Mouse (Mus musculus) adrenal gland, adult 2 months (tissue): ENCODE measurements around the gene Lrrc55. TPM values are rescaled to one million over a fixed set of nuclear protein-coding genes. Genes with fewer than 3 reads are reported as not detected.
A peak's percentile ranks its signal among the peaks of the same experiment; 100 is the strongest.

ENCODE experiments used
- DNase-seq: peaks from one replicate; pipeline ENCODE4 v3.0.0; 2021
- polyA plus RNA-seq: library from polyadenylated mRNA; depleted of rRNA; stranded (reverse); fragments of >200 nt; gene quantifications from 2 replicates; pipeline ENCODE4 v1.2.3, GENCODE M21; 2012; rRNA removed
- total RNA-seq, 2 experiments: library from RNA; stranded (reverse); gene quantifications; 2 replicates each; pipeline ENCODE4 v1.2.3; 2021

The Lrrc55 gene
- total and polyA plus RNA-seq, 3 experiments = 14.3 to 18.2 (median 17.0) TPM

DNA sequence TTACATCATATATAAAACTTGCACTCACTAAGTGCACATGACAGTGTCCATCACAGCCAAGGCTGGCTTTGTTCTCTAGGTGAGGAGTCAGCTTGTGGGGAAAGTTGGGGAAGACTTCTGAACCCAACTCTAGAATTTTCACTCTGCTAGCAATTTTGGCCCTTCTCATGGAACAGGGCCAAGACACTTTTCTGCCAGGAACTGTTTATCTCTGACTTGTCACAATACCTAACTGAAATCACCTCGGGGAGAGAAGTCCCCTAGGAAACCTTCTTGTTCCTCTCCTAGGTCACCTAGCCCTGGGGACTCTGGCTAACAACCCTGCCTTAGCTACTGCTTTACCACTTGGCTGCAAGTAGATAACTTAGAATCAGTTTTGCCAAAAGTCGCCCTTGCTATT, 64.8 kb downstream of the Lrrc55 start:
- DNase-seq = no peak

DNA sequence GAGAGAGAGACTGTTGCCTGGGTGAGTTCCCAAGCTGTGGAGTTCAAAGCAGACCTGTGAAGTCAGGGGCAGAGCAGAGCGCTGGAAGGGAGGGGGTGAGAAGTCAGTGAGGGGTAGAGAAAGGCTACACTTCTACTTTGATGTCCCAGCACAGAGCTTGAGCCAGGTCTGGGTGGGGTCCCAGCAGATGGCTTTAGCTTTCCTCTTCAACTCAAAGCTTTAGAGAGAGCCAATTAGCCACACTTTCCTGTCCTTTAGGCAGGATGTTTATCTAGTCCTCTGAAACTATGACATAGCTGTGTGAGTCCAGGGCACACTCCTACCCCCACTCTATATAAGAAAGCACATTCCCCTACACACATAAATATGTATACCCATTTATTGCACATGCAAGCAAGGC, 65.3 kb downstream of the Lrrc55 start:
- DNase-seq = no peak

DNA sequence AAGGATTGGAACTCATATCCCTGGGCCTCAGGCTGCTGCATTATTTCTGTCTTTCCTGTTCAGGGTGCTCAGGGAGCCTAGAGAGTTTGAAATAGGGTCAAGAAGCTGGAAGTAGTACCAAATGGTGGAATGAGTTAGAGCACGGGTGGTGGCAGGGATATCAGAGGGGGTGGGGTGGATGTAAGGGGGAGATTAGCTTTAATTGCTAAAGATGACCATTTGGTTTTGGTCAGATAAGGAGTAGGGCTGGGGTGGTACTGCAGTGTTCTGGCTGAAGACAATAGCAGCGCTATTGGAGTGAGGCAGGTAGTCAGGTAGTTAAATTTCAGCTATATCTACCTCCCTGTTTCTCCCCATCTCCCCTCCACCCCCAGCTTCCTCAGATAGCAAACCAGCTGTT, 65.8 kb downstream of the Lrrc55 start:
- DNase-seq = no peak

DNA sequence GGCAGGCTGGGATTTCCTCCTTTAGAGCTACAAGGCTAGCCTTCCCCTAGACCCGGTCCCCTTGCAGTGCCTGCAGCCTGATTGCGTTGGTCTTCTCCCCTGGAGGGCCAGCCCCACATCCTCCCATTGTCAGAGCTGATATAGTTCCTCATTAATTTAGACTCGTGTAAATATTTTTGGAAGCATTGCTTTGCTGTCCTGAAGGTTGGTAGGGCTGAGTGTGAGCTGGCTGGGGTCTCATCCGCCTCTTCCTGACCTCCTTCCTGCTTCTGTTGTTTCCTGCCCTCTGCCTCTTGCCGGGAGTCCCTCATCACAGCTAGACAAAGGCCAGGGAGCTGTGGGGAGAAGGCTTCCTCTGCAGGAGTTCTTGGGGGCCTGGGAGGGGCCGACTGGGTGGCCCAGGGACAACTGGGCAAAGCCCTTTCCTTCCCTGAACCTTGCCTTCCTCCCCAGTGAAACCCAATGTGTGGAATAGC, 67.5 kb downstream of the Lrrc55 start:
- peak; percentile 33 for DNase-seq

DNA sequence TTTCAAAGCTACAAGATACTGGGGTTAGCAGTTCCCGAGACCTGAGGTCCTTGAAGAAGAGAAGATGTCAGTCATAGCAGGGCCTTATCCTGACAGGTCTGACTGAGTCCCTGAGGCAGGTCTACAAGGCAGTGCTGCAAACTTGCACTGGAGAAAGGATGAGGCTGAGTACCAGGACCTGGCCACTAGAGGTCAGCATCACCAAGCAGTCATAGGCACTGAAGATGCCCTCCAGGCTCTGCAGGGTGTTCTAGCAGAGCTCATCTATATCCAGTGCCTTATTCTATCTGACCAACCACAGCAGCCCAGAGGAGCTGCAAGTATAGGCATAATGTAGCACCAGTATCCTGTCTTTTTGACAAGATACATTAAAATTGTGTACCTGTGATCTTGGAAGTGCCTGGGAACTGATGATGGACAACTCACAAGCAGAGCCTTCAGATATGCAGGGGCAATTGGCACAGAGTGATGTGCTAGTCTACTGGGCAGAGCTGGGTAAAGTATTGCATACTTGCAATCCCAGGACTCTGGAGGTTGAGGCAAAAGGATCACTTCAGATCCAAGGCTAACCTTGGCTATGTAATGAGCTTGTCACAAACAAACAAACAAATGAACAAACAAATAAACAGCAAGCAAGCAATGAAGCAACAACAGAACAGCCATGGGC, 73.0 kb downstream of the Lrrc55 start:
- peak; percentile 81 for DNase-seq

DNA sequence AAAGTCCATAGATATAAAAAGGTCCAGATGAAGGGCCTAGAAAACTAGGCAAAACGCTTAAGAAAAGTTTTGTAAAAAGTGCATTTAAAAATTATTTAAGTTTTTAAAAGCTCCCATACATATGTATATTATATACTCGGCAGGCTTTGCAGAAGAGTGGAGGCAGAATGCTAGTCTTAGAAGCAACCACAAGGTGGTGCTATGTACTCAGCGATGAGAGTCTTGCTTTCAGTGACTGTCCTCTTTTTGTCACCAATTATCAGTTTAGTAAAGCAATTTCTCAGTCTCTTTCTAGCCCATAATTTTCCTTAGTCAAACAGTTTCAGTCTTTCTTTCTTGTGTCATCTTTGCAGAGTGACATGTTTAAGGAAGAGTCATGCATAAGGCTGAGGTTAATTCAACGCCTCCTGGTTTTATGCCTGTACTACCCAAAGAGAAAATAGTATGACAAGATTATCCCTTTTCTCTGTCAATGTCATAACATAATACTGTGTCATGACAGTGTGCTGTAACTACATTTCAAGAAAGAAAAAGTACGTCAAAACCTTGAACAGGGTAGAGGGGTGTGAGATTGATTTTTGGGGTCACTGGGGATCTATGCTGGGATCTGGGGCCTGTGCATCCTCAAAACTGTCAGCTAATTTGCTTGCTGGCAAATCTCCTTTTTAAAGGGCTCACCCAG, 73.7 kb downstream of the Lrrc55 start:
- peak; percentile 51 for DNase-seq

Other genes starting within 250 kb of the Lrrc55 start
- gene Prg2, start 216.7 kb downstream of the Lrrc55 start, total RNA-seq = not detected
- not detected in 2 replicates for gene Prg2, start 216.7 kb downstream of the Lrrc55 start, polyA plus RNA-seq
- not detected for gene Prg3, start 209.0 kb downstream of the Lrrc55 start, total RNA-seq
- not detected in 2 replicates for gene Prg3, start 209.0 kb downstream of the Lrrc55 start, polyA plus RNA-seq
- 100 to 1,000 TPM; 105 to 125 TPM for gene Ssrp1, start 160.0 kb downstream of the Lrrc55 start, total RNA-seq
- gene Ssrp1, start 160.0 kb downstream of the Lrrc55 start, polyA plus RNA-seq = 78.7 and 92.2 TPM in 2 replicates
- gene P2rx3, start 159.7 kb downstream of the Lrrc55 start, total RNA-seq = 1 to 10 TPM; 1.1 to 1.4 TPM
- 0.54 and 0.83 TPM in 2 replicates for gene P2rx3, start 159.7 kb downstream of the Lrrc55 start, polyA plus RNA-seq
- gene Tnks1bp1, start 149.2 kb downstream of the Lrrc55 start, total RNA-seq = 100 to 1,000 TPM in 1 of 2 experiments, 10 to 100 TPM in 1; 87.8 to 114 TPM
- 66.5 and 78.9 TPM in 2 replicates for gene Tnks1bp1, start 149.2 kb downstream of the Lrrc55 start, polyA plus RNA-seq
- 10 to 100 TPM in 1 of 2 experiments, 1 to 10 TPM in 1; 7.7 to 14.3 TPM for gene Aplnr, start 61.0 kb downstream of the Lrrc55 start, total RNA-seq
- gene Aplnr, start 61.0 kb downstream of the Lrrc55 start, polyA plus RNA-seq = 9.4 and 12.1 TPM in 2 replicates
- gene Olfr987, start 142.1 kb upstream of the Lrrc55 start, total RNA-seq = not detected
- not detected in 2 replicates for gene Olfr987, start 142.1 kb upstream of the Lrrc55 start, polyA plus RNA-seq
- gene Olfr988, start 166.0 kb upstream of the Lrrc55 start, total RNA-seq = not detected
- gene Olfr988, start 166.0 kb upstream of the Lrrc55 start, polyA plus RNA-seq = not detected in 2 replicates
- not detected for gene Olfr992, start 212.3 kb upstream of the Lrrc55 start, total RNA-seq
- not detected in 2 replicates for gene Olfr992, start 212.3 kb upstream of the Lrrc55 start, polyA plus RNA-seq
- gene Olfr993, start 217.7 kb upstream of the Lrrc55 start, total RNA-seq = not detected
- gene Olfr993, start 217.7 kb upstream of the Lrrc55 start, polyA plus RNA-seq = not detected in 2 replicates
- gene Olfr994, start 239.3 kb upstream of the Lrrc55 start, total RNA-seq = not detected
- gene Olfr994, start 239.3 kb upstream of the Lrrc55 start, polyA plus RNA-seq = not detected in 2 replicates
- not detected for gene Olfr995, start 246.4 kb upstream of the Lrrc55 start, total RNA-seq
- gene Olfr995, start 246.4 kb upstream of the Lrrc55 start, polyA plus RNA-seq = not detected in 2 replicates